Mouse (Mus musculus) right cerebral cortex, postnatal 14 days (tissue): ENCODE measurements around the gene Frmd4b.

Experiments used
- DNase-seq: peaks from one replicate; pipeline ENCODE4 v3.0.0; 2022

Frmd4b gene

DNA sequence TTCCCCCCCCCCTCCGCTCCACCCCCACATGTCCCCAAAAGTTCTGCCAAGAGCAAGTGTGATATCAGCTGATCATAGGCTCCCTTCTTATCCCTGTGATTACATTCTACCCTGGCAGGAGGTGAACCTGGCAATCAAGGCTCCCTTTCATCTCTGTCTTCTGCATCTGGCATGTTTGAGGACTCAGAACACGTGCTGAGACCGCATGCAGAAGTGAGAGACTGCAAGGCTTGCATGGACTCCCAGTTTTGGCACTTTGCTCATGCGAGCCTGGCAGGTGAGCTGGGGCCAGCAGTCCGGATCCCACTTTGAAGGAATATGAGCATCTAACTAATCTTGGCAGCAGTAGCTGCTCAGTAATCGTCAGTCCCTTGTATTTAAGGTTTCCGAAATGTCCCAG, 39.1 kb downstream of the Frmd4b start:
- no peak for DNase-seq

GRCm38 (mm10) chr6:97577349-97577748, 40.0 kb downstream of the Frmd4b start:
- no peak for DNase-seq

- DNase-seq: peak; percentile 16
Measured at GRCm38 (mm10) chr6:97576565-97577346, 40.6 kb downstream of the Frmd4b start.

DNA sequence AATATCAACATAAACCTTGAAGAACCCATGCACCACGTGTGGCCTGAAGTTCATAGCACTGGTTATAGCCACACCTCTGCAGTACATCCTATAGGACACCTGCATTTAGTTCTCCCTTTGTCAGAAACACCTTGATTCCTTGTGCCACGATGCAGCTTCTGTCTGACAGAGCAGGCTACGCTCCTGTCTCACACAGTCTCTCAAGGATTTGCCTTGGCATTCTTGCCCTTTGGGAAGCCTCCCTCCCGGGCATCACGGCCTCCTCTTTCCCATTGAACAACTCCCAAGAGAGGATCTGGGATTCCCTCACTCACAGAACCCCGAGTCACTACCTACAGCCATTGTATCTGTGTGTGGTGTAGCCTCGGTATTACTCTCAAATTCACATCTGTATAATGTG, 41.2 kb downstream of the Frmd4b start:
- no peak for DNase-seq

DNA sequence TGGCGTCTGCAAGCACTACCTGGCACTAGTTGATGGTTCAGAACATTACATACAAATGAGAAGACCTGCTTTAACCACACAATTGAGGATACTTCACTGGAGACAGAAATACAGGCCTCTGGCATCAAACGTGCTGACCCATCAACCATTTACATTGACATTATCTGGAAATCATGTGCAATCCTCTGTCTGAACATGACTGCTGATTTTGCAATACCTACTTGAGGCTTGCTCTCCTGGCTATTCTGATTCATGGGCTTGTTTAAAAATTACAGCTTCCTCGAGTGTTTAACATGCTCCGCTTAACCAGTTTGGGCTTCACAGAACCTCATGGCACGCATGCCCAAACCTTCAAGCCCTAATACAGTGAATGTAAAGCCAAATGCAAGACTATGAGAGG, 42.4 kb downstream of the Frmd4b start:
- no peak for DNase-seq

DNA sequence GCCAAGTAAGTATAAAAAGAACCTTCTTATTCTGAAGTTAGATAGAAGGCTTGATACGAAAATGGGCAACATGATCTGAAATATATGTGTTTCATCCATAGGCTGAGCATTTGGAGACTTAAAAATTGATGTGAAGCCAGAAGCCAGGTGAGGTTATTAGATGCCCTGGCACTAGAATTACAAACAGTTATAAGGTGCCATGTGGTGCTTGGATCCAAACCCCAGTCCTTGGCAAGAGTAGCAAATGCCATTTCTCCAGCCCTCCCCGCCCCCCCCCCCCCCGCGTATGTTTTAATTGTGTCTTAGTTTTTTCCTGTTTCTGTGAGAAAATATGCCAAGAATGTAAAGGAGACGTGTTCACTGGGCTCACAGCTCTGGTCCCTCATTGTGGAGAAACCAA, 45.1 kb downstream of the Frmd4b start:
- DNase-seq: no peak

DNA sequence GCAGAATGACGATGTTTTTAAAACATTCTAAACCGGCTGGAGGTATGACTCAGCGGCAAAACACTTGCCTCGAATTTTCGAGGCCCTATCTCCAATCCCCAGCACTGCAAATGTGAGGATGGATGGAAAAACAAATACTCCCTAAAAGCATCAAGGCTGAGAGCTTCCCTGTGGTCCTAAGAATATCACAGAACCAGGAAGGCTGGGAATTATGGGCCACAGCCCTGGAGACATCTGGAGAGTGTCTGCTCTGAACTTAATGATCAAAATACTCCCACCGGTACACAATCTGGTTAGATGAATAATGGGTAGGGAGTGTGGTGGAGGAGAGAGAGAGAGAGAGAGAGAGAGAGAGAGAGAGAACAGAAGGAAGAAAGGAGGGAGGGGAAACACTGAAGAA, 48.8 kb downstream of the Frmd4b start:
- no peak for DNase-seq

DNA sequence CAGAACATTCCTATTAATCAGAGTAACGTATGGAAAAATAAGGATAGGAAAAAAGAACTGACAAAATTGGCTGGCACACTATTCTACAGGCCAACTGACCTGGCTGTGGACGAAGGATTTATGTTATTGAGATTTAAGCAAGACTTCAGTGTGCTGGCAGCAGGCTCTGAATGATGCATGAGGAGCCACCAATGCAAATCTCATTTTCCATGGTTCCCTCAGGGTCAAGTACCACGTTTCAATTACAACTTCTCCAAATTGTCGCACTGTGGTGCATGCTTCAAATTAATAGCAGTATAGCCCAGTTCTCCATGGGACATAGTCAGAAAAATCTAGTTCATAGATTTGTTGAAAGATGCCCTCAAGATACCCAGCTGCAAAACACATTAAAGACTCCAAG, 50.6 kb downstream of the Frmd4b start:
- no peak for DNase-seq

DNA sequence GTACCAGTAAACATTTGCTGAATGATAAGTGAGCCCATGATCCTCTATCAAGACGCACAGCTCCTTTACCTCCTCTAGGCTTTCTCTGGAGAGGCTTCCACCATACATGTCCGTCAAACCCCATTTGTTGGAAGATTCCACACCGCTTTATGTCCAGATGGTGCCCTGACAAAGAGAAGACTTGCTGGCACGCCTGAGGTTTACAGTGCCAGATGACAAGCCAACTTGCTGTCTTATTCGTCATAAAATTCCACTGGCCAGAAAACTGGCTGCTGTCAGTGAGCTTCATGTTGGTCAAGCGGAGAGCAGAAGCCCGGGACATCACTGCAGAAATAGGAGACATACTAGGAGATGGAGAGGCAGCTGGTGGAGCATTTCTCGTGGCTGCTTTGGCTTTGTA, 60.2 kb downstream of the Frmd4b start:
- DNase-seq: no peak

DNA sequence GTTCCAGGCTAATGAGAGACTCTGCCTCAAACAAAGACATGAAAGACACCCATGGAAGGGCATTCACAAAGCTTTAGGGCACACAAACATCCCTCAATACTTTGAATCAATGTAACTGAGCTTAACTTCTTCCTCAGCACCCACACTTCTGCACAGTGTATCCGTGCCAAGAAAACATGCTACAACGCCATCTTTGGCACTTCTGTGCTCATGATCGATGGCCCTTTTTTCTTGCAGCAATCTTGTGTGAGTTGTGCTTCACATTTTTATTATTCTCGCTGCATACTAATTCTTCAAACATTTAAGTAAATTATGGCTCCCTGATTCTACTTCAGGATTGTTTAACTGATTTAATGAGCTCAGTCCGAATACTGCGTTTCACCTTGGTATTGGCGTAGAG, 61.7 kb downstream of the Frmd4b start:
- DNase-seq: no peak

DNA sequence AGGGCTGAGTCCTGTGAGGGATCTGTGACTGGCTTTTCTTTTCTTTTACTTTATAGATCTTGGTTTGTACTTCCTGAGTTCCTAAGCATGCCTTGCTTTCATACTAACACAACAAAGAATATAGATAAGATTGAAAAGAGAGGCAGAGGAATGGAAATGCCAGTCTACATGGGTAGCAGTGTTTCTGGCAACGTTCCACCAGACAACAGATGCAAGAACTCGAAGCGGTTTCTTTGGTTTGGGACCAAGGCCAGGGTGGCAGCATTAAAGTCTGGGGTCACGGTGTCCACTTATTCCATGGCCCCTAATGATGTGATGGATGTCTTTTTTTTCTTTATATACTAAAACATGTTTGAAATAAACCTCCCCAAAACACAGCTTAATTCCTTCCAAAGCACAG, 63.9 kb downstream of the Frmd4b start:
- DNase-seq: no peak

- DNase-seq: no peak
Measured at GRCm38 (mm10) chr6:97552573-97552972, 64.8 kb downstream of the Frmd4b start.

DNA sequence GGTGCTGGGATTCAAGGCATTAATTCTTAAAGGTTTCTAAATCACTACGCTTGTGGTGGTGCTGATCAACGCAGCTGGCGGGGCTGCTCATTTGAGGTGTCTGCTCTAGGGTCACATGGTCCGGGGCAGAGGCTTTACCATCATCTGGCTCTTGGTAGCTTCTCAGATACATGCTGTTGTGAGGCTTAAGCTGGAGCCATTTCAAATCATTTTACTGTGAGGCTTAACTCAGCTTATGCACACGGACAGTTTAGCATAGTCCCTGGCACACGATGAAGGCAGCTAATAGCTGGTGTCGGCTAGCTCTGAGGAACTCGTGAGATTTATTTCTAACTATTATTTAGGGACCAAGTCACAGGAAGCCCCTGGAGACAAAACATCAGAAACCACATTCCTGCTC, 65.5 kb downstream of the Frmd4b start:
- no peak for DNase-seq

DNA sequence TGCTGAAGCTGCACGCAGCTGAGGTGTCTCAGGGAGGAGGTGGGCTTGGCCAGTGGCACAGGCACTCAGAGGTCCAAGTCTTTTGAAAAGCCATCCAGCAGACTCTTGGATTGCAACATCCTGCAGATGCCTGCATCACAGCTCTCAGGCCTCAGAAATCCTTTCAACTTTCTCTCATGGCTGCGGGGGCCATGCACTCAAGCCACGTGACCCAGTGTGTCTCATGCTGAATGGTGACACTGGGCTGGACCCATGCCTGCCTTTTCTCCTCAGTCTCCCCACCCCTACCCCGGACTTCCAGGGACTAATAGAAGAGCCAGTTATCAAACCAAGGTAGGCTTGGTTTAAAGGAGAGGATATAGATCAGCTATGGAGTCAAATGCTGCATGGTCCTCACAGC, 66.2 kb downstream of the Frmd4b start:
- DNase-seq: no peak

DNA sequence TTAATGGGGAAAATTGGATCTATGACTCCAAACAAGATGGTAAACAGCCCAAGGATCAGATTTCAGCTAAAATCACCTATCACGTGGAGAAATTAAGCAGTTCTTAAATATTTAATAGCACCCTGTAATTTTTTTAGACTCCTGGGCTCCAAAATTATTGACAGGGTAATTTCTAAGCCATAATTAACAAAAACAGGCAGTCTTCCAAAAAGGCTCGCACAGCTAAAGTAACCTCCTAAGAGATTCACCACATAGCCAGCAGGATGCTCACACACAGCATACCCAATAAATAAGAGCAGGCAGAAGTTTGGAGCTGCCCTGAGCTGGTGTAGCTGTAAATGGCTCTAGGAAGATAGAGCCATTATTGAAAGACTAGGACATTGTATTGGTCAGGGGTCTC, 76.9 kb downstream of the Frmd4b start:
- DNase-seq: no peak

GRCm38 (mm10) chr6:97535763-97536445, 81.4 kb downstream of the Frmd4b start:
- DNase-seq: no peak

DNA sequence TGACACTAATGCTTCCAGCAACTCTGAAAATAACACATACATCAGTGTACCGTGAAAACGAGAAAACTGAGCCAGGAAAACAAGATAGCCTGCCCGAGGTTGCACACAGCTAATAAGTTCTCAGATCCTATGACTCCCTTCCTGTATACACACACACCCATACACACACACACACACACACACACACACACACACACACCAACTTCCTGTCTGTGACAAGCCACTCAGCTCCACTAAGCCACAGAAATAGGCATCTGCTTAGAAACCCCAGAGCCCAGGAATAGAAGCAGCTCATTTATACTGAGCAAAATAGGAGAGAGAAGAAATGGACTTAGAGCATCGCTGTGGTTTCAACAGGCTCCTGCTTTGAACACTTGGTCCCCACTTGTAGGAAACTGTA, 86.3 kb downstream of the Frmd4b start:
- DNase-seq: no peak

GRCm38 (mm10) chr6:97528961-97529680, 88.2 kb downstream of the Frmd4b start:
- DNase-seq: no peak

- no peak for DNase-seq
Measured at GRCm38 (mm10) chr6:97526092-97526491, 91.2 kb downstream of the Frmd4b start.

GRCm38 (mm10) chr6:97523118-97523517, 94.2 kb downstream of the Frmd4b start:
- DNase-seq: peak; percentile 83

GRCm38 (mm10) chr6:97521279-97522038, 95.9 kb downstream of the Frmd4b start:
- no peak for DNase-seq

DNA sequence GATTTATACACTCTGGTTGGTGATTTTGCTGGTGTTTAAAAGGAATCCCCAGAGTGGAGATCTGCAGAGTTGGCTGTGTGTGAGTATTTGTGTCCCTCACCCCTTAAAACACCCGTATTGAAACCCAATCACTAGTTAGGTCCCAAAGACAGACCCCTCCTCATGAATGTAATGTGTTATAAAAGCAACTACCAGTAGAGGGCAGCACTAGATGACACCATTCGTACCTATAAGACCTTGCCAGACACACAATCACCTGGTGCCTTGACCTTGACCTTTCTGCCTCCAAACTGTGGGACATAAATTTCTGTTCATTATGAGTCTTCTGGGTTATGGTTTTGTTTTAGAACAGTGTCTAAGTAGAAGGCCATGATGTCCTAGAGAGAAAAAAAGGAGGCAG, 96.8 kb downstream of the Frmd4b start:
- no peak for DNase-seq

GRCm38 (mm10) chr6:97519553-97519952, 97.8 kb downstream of the Frmd4b start:
- DNase-seq: no peak
